Mouse (Mus musculus): Measurements from ENCODE around the gene Vmn2r73.

Vmn2r73 gene

DNA sequence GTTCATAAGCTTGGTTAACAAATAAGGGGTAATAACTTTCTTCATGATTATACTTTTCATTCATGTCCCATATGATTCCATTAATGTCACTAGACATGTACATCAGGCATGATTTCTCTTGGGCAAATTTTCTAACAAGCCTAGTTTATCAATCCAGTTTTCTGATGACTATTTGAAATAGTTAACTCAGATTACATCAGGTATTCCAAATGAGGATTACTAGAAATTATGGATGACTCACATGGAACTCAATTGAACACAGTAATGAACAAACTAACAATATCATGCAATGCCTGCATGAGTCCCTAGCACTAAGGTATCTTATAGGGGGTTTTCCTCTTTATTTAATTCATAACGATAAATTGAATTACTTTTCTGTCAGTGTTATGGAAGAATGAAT is at the start of gene Vmn2r73:
Vmn2r73 (minus strand) TSS at position 101 of the 400 bp plus-strand sequence.
- no peak for DNase-seq (ENCODE audit: low read depth, low spot score)

DNA sequence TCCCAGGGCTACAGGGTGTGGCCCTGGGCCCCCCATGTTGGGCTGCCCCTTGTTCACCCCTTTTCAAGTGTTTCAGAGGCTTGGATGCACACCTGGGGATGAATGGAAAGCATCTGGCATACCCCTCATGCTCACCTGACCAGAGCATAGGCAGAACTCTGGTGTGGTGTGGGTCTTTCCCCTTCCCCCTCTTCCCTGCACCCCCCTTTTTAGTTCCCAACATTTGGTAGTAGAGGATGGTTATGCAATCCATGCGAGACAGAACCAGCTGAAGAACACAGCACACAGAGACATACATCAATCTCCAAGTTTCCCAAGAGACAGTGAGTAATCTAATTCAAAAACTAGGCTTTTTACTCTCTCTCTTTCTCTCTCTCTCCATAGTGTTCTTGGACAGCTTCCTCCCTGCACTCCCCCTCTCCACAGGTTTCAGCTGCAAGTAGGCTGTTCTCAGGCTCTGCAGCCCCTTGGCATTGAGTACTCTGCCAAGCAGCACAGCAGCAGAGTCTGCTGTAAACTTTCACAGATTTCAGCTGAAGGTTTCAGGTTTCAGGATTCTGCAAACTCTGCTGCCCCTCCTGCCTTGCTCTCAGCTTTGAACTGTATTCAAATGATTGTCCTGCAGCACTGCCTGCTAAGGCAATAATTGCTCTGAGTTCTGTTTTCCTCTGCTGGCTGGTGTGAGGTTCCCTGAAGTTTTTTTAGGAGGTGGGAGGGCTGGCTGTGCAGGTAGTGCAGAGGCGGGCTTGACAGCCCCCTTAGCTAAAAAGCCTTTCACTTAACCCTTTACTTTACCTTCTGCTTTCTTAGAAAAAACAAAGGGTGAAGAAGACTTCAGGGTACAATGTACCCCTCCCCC is 35.7 kb downstream of the Vmn2r73 start:
- DNase-seq (ENCODE audit: low read depth, low spot score): peak; percentile 67

DNA sequence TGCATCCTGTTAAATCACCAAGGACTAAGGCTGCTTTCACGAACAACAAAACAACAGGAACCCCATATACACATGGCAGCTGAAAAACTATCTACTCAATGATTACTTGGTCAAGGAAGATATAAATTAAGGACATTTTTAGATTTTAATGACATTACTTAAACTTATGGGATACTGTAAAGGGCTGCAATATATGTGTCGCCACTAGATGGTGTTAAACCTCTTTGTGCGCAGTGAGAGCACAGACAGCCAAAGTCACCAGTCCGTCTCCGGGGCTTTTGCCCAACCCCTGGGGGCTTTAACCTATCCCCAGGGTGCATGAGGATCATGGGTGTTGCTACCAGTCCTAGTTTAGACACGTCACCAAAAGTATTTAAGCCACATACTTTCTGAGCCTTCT is 58.0 kb downstream of the Vmn2r73 start:
- peak; percentile 35 for DNase-seq (ENCODE audit: low read depth, low spot score)

Measured in forelimb bud, embryonic 11.5 days (tissue).